Mouse (Mus musculus) megakaryocyte-erythroid progenitor cell, adult 5-6 weeks (primary cell): ENCODE results near the gene D430042O09Rik. TPM values are rescaled to one million over a fixed set of nuclear protein-coding genes. Genes with fewer than 3 reads are reported as not detected.

Source experiments
- ATAC-seq: replicated peaks from 2 replicates; pipeline ENCODE4 v1.8.0; 2016; ENCODE audit warnings: mild to moderate bottlenecking, inconsistent platforms; ENCODE audit not compliant: severe bottlenecking, poor library complexity, low FRiP score, low TSS enrichment
- total RNA-seq, 2 experiments: library from RNA; stranded (forward) in 1 of 2; stranded (reverse) in 1 of 2; fragments of 200-1000, 215-1000 nt in 1 of 2; fragments of >200 nt in 1 of 2; fragmentation: Nextera tagmentation in 1 of 2; gene quantifications; 2 replicates each; pipeline ENCODE4 v1.2.3; 2014 to 2017

D430042O09Rik gene
- total RNA-seq, 2 experiments from 2014 or later: 8.0 to 15.3 TPM

DNA sequence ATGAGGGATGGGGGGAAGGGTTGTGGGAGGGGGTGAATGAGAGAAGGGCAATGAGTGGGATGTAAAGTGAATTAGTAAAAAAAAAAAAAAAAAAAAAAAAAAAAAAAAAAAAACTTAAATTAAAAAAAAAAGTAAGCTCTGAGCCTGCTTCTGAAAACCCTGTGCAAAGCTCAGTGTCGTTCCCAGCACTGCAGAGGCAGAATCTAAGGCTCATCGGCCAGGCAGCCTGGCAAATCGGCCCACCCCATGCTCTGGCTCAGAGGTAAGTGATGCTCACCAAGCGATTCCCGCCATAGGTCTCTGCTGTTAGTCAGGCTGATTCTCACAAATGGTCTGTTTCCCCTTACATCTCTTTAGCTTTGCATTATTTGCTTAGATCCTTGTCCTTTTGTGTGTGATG lies 78.4 kb downstream of the D430042O09Rik start:
- ATAC-seq: no peak

DNA sequence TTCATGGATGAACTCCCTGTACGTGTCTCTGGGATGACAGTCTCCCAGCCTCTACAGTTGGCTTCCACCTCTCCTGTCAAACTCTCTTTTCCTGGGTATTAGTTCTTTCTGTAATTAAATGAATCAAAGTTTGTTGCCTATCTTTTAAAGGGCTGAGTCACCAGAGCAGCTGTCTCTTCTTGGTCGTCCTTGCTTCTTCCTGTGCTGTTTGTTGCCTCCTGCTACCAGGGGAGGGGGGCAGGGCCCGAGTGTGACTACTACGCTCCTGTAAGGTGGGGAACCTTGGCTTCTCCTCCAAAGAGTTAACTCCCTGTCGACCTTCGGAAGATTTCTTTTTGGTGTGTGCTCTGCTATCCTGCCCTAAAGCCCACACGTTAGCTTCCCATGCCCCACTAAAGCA lies 79.4 kb downstream of the D430042O09Rik start:
- no peak for ATAC-seq

DNA sequence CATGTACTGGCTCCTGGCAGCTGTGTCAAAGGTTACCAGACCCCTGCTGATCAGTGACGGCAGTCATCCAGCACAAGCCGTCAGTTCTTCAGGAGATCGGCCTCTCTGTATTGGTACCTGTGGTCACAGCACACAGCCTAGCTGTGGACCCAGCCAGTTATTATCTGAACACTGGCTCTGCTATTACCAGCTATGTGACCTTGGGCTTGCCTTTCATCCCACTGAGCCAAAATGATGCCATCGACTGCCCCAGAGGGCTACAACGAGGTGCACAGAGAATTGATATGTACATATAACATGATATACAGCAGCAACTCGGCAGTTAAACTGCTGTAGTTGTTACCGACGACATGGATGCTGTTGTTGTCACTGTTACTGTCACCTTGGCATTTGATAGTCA lies 82.4 kb downstream of the D430042O09Rik start:
- ATAC-seq: no peak

DNA sequence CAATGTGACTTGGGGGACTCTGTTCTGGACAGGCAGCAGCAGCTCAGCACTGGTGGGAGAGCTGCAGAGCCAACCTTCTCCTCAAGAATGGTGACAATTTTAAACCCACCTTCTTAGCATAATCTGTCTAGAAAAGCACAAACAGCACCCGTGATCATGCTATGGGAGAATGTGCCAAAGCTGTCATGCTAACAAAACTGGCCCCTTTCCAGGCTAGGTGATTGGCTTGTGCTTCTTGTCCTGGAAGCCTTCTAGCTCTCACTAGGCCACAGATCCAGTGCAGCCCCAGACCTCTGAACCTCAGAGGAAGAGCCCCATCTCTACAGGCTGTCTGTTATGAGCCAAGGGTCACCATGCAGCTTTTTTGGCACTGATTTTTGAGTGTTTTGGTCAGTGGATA lies 98.9 kb downstream of the D430042O09Rik start:
- no peak for ATAC-seq

DNA sequence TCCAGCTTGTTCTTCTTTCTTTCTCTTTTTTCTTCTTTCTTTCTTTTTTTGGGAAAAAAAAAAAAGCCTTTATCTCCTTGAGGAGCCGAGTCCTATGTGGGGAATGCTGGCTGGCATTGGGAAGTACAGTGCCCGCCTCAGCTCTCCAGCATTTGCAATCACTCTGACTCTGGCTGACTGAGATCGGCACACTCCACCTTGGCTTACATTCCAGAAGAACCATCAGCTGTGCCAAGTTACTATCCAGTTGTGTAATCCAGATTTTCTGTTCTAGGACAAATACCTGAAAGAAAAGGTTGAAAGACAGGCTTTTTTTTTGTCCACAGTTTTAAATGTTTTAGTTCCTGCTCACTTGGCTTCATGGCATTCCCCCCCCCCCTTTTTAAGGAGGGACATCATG lies 100.5 kb downstream of the D430042O09Rik start:
- no peak for ATAC-seq

DNA sequence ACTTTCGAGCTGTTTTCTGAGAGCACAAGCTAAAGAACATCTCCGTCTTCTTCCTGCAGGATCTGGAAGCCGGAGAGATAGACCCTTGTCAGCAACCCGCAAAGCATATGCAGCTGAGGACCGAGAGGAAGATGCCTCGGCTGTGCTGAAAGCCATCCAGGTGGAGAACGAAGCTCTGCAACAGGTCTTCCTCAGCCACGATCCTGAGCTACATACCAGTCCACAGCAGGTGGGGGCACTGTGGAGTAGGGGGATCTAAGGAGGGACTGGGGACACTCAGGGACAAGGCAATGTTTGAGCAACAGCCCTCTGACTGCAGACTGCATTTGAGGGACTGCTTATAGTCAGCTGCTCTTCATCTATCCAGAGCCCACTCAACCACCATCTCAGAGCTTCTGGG lies 105.0 kb downstream of the D430042O09Rik start:
- ATAC-seq: no peak; the same call in 1 of the 2 replicates

DNA sequence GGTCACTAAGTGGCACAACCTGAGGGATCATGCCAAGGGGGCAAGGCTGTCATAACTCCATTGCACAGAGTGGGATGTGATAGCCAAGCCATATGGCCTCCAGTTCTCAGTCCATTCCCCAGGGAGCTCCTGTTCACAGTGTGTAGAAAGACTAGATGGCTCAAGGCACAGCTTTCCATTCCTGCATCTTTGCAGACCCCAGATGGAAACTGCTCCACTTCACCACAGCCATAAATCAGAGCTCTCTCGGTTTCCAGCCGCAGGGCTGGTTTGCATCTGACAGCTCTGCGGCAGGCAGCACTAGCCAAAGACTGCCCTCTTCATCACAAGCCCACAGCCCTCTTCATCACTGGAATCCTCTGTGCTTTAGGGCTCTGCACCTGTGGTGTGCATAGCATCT lies 108.0 kb downstream of the D430042O09Rik start:
- no peak for ATAC-seq

DNA sequence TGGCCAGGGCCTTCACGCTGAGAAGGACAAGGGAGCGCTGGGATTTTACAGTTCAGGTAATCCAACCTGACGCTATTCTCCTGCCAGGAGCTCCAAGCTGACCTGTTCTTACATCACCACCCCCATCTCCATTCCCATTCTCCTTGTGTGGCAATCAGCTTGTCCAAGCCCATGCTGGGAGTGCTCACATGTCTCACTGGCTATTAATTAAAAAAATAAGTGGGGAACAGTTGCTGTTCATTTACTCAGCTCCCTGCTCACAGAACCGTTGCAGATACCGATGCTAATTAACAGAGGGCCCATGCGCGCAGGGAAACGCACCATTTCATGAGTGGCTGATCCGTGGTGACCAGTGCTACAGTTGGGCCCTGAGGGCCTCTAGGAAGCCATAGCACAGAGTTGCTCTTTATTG lies 110.6 kb downstream of the D430042O09Rik start:
- ATAC-seq: no peak

DNA sequence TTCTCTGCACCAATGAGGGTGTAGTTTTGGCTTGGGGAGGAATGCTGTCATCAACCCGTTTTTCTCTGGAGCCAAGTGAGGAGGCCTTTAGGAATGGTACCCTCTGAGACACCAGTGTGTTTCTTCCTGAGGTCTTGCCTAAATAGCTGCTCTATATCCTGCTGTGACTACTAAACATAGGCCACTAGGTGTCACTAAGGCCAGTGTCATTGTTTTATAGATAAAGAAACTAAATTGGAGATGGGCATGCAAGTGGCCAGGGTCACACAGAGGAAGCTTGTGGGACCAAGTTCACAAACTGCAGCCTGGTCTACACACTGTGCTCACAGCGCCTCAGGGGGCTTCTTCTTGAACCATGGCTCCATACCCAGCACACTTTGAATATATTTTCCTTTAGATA lies 112.5 kb downstream of the D430042O09Rik start:
- ATAC-seq: peak; percentile 59

DNA sequence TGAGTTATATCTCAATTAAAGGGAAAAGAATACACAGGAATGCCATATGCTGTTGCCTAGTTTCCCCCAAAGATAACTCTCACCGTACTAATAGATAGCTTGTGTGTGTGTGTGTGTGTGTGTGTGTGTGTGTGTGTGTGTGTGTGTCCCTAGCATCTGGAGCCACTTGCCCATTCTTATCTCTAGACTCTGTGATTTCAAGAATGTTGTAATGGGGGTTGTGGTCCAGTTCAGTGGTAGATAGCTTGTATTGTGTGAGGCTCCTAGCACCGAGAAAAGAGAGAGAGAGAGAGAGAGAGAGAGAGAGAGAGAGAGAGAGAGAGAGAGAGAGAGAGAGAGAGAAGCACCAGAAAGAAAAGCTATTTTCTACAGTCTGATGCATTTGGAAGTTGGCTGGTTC lies 118.7 kb downstream of the D430042O09Rik start:
- ATAC-seq: no peak

DNA sequence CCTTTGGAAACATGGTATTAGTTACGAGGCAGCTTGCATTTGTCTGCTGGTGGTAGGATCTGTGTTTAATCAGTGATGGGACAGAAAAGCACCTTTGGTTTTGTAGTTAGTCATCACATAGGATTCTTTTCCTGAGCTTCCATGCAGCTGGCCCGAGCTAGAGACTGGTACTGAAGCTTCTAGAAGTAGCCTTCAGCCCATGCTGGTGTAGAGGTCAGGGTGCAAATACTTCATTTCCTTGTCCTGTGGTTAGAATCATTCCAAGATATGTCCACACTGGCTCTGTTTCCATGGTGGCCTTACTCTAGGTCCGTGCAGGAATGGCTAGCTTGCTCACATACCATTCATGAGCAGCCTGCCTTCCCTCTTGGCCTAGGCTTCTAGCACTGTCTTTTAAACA lies 119.2 kb downstream of the D430042O09Rik start:
- ATAC-seq: no peak

DNA sequence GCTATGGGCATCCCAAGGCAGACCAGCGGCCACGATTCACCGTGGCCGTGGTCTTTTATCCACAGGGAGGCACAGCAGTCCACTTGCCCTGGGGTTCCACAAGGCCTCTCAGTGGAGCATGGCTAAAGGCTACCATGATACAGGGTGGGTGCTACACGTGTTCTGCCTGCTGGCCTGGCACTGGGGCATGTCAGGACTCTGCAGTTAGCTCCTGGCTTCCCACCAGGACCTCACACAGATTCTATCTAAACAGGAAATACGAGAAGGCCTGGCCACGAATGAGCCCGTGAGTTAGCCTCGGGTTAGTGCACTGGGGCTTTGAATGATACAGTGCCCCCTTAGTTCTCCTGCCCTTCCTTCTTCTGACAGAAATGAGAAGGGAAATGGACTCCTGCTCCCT lies 119.7 kb downstream of the D430042O09Rik start:
- no peak for ATAC-seq

DNA sequence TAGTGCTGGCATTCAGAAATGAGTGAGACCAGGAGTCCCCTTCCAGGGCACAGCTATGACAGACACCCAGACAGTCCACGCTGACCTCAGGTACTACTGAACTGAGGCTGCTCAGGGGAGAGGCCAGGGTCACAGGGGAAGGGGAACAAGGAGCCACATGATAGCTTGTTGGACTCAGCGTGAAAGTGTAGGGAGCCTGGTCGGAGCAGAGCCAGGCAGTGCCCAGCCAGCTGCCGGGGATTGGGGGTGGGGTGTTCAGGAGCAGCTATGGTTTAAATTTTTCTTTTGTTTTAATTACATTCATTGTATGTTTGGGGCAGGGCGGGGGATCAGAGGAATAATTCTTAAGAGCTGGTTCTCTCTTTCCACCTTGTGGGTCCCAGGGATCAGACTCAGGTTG lies 120.9 kb downstream of the D430042O09Rik start:
- no peak for ATAC-seq

DNA sequence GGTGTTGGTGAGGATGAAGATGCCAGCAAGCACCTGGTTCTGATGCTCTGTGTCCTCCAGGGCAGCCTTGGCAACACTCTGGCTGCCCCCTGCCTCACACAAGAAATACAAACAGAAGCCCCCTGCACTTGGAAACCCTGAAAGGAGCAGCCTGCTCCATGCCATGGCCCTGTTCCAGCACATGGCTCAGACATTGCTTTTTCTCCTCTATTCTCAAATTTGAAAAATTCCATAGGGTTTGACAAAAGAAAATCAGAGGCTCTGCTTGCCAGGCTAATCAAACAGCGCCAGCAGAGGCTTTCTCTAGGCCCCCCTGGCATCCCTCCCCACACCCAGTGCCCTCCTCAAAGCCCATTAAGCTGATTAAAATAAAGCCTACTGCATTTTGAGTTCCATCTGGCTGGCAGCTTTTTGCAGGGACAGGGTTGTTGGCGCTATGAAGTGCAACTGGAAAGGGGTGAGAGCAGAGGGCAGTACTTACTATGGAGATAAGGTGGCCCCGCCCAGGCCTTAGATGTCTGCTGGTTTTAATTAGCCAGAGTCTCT lies 121.5 kb downstream of the D430042O09Rik start:
- ATAC-seq: peak; percentile 86

DNA sequence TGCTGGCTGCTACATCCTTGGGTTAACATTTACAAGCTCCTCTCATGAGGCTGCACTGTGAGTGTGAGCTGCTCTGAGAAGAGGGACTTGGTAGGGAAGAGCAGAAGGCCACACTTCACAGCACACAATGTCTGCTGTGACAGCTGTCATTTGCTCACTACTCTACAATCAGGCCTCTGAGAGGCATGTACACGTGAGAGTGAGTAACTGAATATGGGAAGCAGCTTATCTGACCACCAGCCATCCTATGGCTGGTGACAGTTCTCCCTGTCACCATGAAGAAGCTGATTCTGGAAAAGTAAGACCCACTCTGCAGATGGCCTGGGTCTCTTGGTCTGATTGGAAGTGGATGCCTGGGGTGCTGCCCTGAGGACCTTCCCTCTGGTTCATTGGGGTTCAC lies 125.1 kb downstream of the D430042O09Rik start:
- ATAC-seq: no peak

DNA sequence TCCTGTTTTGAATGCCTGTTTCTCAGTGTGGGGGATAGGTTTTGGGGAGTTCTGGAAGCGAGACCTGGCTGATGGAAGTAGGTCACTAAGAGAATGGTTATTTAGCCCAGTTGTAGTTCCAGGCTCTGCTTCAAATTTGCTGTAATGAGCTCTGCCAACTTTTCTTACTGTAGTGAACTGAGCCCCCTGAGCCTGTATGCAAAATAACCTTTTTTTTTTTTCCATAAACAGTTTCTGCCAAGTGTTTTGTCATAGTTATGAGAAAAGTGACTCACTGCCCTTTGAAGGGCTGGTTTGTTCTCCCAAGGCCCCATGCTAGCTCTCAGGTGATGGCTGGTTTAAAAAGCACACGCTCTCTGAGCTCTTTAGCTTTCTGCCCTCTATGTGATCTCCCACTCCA lies 125.8 kb downstream of the D430042O09Rik start:
- ATAC-seq: no peak

DNA sequence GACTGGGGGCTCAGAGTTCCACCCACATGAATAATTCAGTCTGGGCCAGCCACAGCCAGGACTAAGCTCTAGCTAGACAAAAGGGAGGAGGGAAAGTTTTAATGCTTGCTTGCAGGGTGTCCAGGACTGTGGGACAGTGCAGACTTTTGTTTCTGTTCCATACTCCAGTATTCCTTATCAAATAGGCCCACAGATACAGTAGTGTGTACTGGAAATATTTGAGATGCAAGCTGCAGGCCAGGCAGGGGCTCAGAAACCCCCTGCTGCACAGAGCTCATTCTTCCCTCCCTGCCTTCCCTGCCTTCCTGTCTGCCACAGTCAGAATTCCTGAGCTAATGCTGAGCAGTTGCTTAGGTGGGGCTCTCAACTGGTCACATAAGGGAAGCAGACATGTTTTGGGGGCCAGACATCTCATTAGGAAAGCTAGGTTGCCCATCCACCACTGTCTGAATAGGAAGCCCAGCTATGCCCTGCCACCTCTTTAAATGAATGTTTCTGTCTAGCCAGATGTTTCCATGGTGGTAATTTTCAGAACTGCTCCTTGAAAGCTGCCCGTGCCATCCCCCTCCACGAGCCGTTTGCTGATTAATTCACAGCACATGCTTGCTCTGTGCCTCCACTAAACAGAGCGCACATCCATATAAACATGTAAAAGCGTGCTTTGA lies 130.5 kb downstream of the D430042O09Rik start:
- ATAC-seq: no peak

DNA sequence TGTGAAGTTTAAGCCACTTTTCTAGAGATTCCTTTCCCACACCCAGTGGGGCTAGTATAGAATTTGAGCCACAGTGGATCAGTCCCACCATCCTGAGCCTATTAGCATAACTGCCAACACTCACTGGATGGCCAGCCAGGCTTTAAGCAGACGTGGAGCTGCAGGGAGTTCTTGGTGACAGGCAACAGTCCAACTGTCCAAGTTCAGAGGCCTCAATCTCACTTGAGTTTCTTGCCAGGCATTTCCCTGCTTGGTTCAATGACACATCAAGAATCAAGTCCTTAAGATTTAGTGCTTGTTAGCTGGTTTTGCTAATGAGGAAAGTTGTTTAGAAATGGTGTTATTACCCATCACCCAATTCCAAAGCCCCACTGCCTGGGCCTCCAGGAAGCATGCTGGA lies 137.9 kb downstream of the D430042O09Rik start:
- no peak for ATAC-seq

DNA sequence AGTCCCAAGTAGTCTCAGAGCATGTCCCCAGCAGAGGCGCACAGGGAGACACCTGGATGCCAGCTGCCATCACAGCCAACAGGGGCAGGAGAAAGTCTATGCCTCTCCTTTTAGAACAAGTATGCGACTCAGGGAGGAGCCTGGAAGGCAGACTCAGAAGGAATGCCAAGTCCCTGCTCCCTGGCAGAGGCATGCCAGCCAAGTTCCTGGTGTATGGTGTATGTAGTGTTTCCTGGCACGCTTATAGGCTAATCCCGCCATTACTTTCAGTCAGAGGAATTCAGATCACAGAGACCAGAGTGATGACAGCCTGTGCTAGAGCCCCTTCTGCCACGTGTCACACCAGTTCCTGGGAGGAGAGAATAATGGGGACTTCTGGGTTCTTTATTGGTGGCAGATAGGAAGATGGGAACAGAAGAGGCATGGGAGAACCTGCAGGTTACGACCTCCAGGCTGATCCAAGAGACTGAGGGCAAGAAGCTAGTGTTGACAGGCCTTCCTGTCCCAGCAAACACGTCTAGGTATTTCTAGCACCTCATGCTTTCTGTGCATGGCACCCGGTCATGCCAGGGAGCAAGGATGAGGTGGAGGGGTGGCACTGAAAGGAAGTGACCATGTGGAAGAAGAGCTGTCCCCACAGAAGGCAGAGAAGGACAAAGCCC lies 139.3 kb downstream of the D430042O09Rik start:
- no peak for ATAC-seq

DNA sequence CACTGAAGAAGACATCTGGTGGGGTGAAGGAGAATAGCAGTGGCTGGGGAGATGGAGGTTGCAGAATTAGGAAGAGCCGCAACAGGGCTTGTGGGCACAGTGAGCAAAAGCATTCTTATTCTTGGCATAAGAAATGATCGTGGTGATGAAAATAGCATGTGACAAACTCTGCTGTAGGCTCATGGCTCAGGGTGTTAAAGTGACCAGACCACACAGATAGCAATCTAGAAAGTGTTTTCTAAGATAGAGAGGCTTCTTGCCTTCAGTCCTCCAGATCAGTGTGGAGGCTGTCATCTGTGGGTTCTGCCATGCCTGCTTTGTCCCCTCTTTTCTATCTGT lies 139.8 kb downstream of the D430042O09Rik start:
- no peak for ATAC-seq

DNA sequence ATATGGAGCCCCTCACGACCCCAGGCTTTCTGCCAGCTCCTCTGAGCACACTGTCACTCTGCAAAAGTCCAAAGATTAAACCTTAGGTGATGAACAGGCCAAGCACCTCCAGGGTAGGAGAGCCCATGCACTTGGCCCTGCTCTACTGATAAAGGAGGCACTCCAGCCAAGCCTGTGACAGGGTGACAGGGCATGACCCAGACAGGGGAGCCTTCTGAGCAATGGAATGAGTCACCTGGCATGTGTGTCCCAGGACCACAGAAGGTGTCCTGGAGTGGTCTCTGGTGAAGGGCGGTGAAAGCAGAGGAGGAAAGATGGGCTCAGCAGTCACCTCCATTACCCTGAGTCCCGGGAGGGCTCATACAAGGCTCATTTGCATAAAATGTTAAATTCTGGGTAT lies 151.9 kb downstream of the D430042O09Rik start:
- ATAC-seq: no peak
